Mouse (Mus musculus): ENCODE data around the gene Pax5. TPM values are rescaled to one million over a fixed set of nuclear protein-coding genes. Genes with fewer than 3 reads are reported as not detected.

Pax5 gene
- polyA plus RNA-seq, 1 experiment from 2014 or later = 0.18 TPM

DNA sequence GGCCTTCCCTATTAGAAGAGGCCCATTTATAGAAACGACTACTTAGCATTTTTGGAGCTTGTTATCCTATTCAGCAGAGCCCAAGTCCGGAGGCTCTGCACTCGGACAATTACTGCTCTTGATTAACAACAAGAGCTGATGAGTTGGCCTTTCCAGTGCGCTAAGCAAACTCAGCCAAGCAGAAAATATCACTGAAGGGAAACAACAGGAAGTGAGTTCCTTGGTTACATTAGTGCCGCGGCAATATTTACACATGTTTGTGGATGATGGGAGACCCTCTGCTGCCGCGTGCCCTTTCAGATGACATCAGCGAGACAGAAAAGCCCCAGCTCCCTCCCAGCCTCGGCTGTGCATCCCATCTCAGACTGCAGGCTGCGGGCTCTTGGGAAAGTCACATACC is 191.4 kb downstream of the Pax5 start:
- Histone ChIP-seq H3K4me2 (no peak overlapping the region), H3K9me3 (no peaks in the 10 kb centered on the region), H3K36me3 (no peaks in the 10 kb centered on the region), H3K4me3 (no peak overlapping the region), H3K9ac (no peak overlapping the region), H3K27me3 (no peaks in the 10 kb centered on the region), H3K27ac (no peak overlapping the region), H3K4me1 (no peaks in the 10 kb centered on the region)
- no peak for ATAC-seq (ENCODE audit: insufficient number of reproducible peaks, low FRiP score, low TSS enrichment, low read depth)
- WGBS = 72% methylated on average over 11 of the region's 11 CpGs

GRCm38 (mm10) chr4:44513981-44514380 is 196.3 kb downstream of the Pax5 start:
- no peaks in the 10 kb centered on the region for H3K36me3 ChIP-seq
- H3K4me2 ChIP-seq = no peak overlapping the region
- H3K9ac ChIP-seq = no peak overlapping the region
- H3K27ac ChIP-seq = no peak overlapping the region
- H3K27me3 ChIP-seq = peaks cover 15% of the 10 kb centered on the region
- no peak for ATAC-seq (ENCODE audit: insufficient number of reproducible peaks, low FRiP score, low TSS enrichment, low read depth)
- H3K9me3 ChIP-seq = no peaks in the 10 kb centered on the region
- WGBS = 83% methylated on average over 4 of the region's 4 CpGs
- no peak overlapping the region for H3K4me3 ChIP-seq
- no peaks in the 10 kb centered on the region for H3K4me1 ChIP-seq

- no peak for ATAC-seq (ENCODE audit: insufficient number of reproducible peaks, low FRiP score, low TSS enrichment, low read depth)
- WGBS = 4% methylated on average over 7 of the region's 7 CpGs
- Histone ChIP-seq H3K36me3 (no peaks in the 10 kb centered on the region), H3K9ac (no peak overlapping the region), H3K27me3 (peaks cover 37% of the 10 kb centered on the region), H3K4me2 (no peak overlapping the region), H3K27ac (no peak overlapping the region), H3K9me3 (no peaks in the 10 kb centered on the region), H3K4me1 (0 out of 2 replicates have a peak, but pooled peaks cover 2% of the 10 kb centered on the region), H3K4me3 (no peak overlapping the region)
These were observed 198.6 kb downstream of the Pax5 start for GRCm38 (mm10) chr4:44511682-44512081.

DNA sequence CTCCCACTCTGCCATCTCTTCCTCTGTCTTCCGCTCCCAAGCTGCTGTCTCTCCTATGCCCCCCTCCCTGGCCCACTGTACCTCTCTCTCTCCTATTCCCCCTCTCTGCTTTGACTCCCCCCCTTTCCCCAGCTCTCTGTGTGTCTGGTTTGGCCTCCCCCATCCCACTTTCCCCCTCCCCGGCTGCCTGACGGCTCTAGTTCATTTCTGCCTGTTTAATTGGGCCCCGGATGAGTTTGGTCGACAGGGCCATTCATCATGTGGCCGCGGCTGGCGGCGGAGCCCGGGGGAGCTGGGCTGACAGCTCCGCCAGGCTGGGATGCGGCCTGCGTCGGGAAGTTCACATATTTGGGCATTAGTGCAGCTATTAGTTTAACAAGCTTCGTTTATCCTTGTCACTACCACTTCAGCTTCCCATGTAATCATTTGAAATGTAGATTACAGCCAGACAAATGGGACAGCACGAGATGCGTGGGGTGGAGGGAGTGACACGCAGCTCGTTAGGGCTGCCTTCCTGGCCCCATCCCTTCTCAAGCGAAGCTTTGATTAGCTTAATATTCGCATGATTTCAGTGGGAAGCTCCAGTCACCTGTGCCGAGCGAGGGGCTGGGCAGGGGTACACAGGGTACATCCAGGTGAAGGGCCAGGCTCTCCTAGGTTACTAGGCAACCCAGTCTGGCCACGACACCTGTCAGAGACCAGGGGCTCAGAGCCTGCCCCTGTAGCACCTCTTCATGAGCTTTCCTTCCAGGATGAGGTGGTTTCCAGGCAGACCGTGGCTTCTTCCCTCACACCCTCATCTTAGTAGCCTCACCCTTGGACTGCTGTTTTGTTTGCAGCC is 201.7 kb downstream of the Pax5 start:
- Histone ChIP-seq H3K27ac (no peak overlapping the region), H3K9ac (no peak overlapping the region), H3K9me3 (no peaks in the 10 kb centered on the region), H3K4me1 (0 out of 2 replicates have a peak, but pooled peaks cover 2% of the 10 kb centered on the region), H3K27me3 (peaks cover 38% of the 10 kb centered on the region), H3K4me2 (no peak overlapping the region), H3K36me3 (no peaks in the 10 kb centered on the region), H3K4me3 (no peak overlapping the region)
- ATAC-seq (ENCODE audit: insufficient number of reproducible peaks, low FRiP score, low TSS enrichment, low read depth) = no peak
- WGBS = 13% methylated on average over 25 of the region's 25 CpGs

DNA sequence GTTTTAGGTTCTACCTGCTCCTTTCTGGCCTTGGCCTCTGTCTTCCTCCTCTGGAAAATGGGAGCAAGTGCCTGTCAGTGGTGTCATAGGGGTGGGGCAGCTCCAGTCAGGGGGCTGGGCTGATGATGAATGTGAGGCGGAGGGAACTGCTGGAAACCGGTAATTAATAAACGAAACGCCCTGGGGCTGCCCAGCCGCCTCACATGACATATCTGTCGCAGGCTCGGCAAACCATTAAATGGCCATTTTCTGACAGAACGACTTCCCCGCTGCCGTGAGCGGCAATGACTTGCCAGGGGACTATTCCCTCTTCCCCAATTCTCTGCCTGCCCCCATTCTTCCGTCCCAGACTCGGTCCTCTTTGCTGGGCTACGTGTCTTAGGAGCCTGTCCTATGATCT is 202.4 kb downstream of the Pax5 start:
- Histone ChIP-seq H3K9ac (no peak overlapping the region), H3K9me3 (no peaks in the 10 kb centered on the region), H3K4me1 (0 out of 2 replicates have a peak, but pooled peaks cover 2% of the 10 kb centered on the region), H3K4me2 (no peak overlapping the region), H3K4me3 (no peak overlapping the region), H3K36me3 (no peaks in the 10 kb centered on the region), H3K27ac (no peak overlapping the region), H3K27me3 (peaks cover 38% of the 10 kb centered on the region)
- WGBS = 11% methylated on average over 14 of the region's 14 CpGs
- ATAC-seq (ENCODE audit: insufficient number of reproducible peaks, low FRiP score, low TSS enrichment, low read depth) = no peak

DNA sequence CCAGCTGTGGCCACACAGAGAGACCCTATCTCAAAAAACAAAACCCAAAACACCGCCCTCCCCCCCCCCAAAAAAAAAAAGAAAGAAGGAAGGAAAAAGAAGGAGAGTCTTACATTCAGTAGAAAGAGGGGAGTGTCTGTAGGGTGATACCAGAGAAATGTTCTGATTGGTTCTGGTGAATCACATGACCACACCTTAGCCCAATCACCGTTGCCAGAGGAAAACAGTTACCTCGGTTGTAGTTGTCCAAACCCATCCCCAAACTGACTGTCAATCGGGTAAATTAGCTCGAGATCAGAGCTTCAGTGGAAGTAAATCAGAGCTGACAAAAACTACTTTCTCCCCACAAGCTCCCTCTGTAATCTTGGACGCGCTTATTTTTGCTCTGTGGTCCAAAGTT is 205.3 kb downstream of the Pax5 start:
- 74% methylated on average over 7 of the region's 7 CpGs for WGBS
- H3K4me1 ChIP-seq = 0 out of 2 replicates have a peak, but pooled peaks cover 2% of the 10 kb centered on the region
- no peaks in the 10 kb centered on the region for H3K9me3 ChIP-seq
- H3K36me3 ChIP-seq = no peaks in the 10 kb centered on the region
- ATAC-seq (ENCODE audit: insufficient number of reproducible peaks, low FRiP score, low TSS enrichment, low read depth) = no peak
- no peak overlapping the region for H3K27ac ChIP-seq
- peaks cover 33% of the 10 kb centered on the region for H3K27me3 ChIP-seq
- no peak overlapping the region for H3K9ac ChIP-seq
- H3K4me2 ChIP-seq = no peak overlapping the region
- H3K4me3 ChIP-seq = no peak overlapping the region

DNA sequence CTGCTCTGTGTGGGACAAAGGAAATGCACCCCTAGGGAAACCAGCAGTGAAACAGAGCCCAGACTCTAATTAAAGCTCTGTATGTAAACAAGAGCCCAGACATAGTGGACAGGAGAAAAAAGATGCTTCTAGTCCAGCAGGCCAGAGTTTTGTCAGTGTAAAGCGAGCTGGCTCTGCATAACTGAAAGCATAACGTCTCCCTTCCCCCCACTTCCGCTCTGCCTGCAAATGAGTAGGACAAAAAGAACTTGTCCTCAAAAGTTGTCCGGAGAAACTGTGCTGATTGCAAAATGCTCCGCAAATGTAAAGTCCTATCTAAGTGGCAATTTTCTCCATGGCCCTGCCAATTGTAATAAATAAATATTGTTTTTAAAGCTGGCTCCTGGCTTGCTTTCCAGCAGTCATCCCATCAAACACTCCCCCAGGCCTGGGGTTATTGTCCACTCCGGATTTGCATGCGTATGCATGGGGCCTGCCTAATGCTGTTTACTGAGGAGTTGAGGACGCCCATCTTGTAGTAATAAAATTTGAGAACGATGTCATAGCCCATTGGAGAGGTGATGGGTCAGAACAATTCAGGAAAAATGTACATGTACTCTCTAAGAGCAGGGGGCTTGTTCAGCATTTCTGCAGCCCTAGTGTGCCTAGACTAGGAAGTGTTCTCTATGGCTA is 208.0 kb downstream of the Pax5 start:
- peaks cover 8% of the 10 kb centered on the region; the same call in 1 of the 2 replicates for H3K27me3 ChIP-seq
- no peaks in the 10 kb centered on the region for H3K9me3 ChIP-seq
- no peaks in the 10 kb centered on the region for H3K4me1 ChIP-seq
- no peaks in the 10 kb centered on the region for H3K36me3 ChIP-seq
- 42% methylated on average over 9 of the region's 9 CpGs for WGBS
- no peak overlapping the region for H3K4me3 ChIP-seq
- no peak overlapping the region for H3K27ac ChIP-seq
- H3K9ac ChIP-seq = no peak overlapping the region
- ATAC-seq (ENCODE audit: insufficient number of reproducible peaks, low FRiP score, low TSS enrichment, low read depth) = no peak
- no peak overlapping the region for H3K4me2 ChIP-seq

DNA sequence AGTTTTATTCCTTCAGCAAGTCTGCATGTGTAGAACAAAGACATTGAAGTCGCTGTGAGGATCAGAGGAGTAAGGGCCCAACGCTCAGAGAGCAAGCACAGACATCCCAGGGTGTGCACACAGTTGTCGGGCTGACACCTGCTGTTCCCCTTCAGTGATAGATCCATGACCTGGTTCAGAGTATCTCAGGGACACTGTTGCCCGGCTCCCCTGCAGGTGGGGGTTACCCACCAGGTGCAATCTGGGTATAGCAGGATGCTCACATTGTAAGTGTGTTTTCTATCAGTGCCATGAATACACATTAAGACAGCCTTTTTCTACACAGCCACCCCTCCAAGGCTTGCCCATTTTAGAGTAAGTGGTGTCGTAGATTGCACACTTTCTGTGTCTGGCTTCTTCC is 212.1 kb downstream of the Pax5 start:
- Histone ChIP-seq H3K4me1 (0 out of 2 replicates have a peak, but pooled peaks cover 4% of the 10 kb centered on the region), H3K9ac (no peak overlapping the region), H3K27ac (no peak overlapping the region), H3K36me3 (no peaks in the 10 kb centered on the region), H3K4me3 (no peak overlapping the region), H3K4me2 (no peak overlapping the region), H3K9me3 (no peaks in the 10 kb centered on the region), H3K27me3 (no peaks in the 10 kb centered on the region)
- 76% methylated on average over 5 of the region's 5 CpGs for WGBS
- ATAC-seq (ENCODE audit: insufficient number of reproducible peaks, low FRiP score, low TSS enrichment, low read depth) = no peak

GRCm38 (mm10) chr4:44495836-44496235 is 214.5 kb downstream of the Pax5 start:
- ATAC-seq (ENCODE audit: insufficient number of reproducible peaks, low FRiP score, low TSS enrichment, low read depth) = no peak
- H3K9me3 ChIP-seq = no peaks in the 10 kb centered on the region
- no peaks in the 10 kb centered on the region for H3K36me3 ChIP-seq
- WGBS = 61% methylated on average over 2 of the region's 2 CpGs
- H3K9ac ChIP-seq = no peak overlapping the region
- H3K4me2 ChIP-seq = no peak overlapping the region
- no peak overlapping the region for H3K4me3 ChIP-seq
- H3K27ac ChIP-seq = no peak overlapping the region
- H3K27me3 ChIP-seq = no peaks in the 10 kb centered on the region
- H3K4me1 ChIP-seq = 0 out of 2 replicates have a peak, but pooled peaks cover 4% of the 10 kb centered on the region

- 57% methylated on average over 6 of the region's 6 CpGs for WGBS
- ATAC-seq (ENCODE audit: insufficient number of reproducible peaks, low FRiP score, low TSS enrichment, low read depth) = no peak
- no peak overlapping the region for H3K4me3 ChIP-seq
These were observed 216.5 kb downstream of the Pax5 start for GRCm38 (mm10) chr4:44493756-44494155.

GRCm38 (mm10) chr4:44490872-44491271 is 219.4 kb downstream of the Pax5 start:
- no peak for ATAC-seq (ENCODE audit: insufficient number of reproducible peaks, low FRiP score, low TSS enrichment, low read depth)
- Histone ChIP-seq H3K27ac (no peak overlapping the region), H3K27me3 (no peaks in the 10 kb centered on the region), H3K4me1 (0 out of 2 replicates have a peak, but pooled peaks cover 4% of the 10 kb centered on the region), H3K36me3 (no peaks in the 10 kb centered on the region), H3K4me2 (no peak overlapping the region), H3K9ac (no peak overlapping the region), H3K4me3 (no peak overlapping the region), H3K9me3 (no peaks in the 10 kb centered on the region)
- WGBS = 57% methylated on average over 6 of the region's 6 CpGs

More at GRCm38 (mm10) chr4:44493756-44494155, 216.5 kb downstream of the Pax5 start:
- H3K36me3 ChIP-seq = no peaks in the 10 kb centered on the region
- no peaks in the 10 kb centered on the region for H3K9me3 ChIP-seq
- H3K27ac ChIP-seq = no peak overlapping the region
- H3K27me3 ChIP-seq = no peaks in the 10 kb centered on the region
- no peak overlapping the region for H3K4me2 ChIP-seq
- 0 out of 2 replicates have a peak, but pooled peaks cover 4% of the 10 kb centered on the region for H3K4me1 ChIP-seq
- no peak overlapping the region for H3K9ac ChIP-seq

GRCm38 (mm10) chr4:44488702-44489101 is 221.6 kb downstream of the Pax5 start:
- Histone ChIP-seq H3K9me3 (no peaks in the 10 kb centered on the region), H3K4me1 (no peaks in the 10 kb centered on the region), H3K4me2 (no peak overlapping the region), H3K4me3 (no peak overlapping the region), H3K9ac (no peak overlapping the region), H3K27ac (no peak overlapping the region), H3K36me3 (no peaks in the 10 kb centered on the region), H3K27me3 (no peaks in the 10 kb centered on the region)
- no peak for ATAC-seq (ENCODE audit: insufficient number of reproducible peaks, low FRiP score, low TSS enrichment, low read depth)
- WGBS = 61% methylated on average over 8 of the region's 8 CpGs
